Mouse (Mus musculus) ovary, postnatal 36 days (tissue): ENCODE data around the gene Gm37240.

ENCODE experiments used
- DNase-seq: peaks from one replicate; pipeline ENCODE4 v3.0.0; 2022; ENCODE audit warnings: low spot score, mixed read lengths

The Gm37240 gene

DNA sequence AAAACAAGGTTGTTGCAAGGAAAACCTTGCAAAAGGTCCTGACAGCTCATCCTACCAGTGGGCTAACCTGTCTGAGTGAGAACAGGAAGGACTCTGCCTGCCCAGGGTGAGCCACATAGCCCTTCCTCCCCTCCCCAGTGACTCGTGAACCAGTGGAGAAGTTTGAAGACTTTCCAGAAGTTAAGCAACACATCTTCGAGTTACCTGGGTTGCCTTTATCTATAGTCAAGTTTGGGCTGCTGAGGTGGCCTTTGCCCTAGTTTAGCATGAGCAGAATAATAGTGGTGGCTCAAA is 252.2 kb downstream of the Gm37240 start:
- no peak for DNase-seq

DNA sequence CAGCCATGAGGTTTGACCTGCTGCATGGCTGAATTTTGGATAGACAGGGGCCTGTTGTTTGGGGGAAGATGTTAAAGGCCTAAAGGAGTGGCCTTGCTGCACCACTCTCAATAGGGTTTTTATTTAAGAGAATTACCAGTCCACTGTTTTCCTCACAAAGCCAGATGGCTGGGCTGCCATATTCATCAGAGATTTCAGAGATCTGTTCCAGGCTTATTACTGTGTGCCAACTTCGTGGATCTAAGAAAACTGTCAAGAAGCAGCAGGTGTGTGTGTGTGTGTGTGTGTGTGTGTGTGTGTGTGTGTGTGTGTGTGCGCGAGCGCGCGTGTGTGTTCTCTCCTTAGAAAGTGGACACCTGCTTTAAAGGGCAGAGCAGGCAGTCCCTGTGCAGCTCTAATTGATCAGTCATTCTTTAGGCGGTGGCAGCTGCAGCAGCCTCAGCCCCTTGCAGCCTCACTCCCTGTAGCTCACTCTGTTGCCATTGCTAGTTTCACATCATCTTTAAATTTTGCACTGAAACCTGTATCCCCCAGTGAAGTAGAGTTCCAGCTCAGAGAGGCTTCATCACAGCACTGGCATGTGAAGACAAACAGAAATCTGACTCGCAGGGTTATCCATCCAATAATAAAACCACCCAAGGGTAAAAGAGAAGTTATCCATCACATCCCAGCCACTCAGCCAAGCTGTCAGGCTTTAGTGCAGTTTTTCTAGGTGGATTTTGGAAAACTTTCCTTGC is 252.8 kb downstream of the Gm37240 start:
- no peak for DNase-seq

DNA sequence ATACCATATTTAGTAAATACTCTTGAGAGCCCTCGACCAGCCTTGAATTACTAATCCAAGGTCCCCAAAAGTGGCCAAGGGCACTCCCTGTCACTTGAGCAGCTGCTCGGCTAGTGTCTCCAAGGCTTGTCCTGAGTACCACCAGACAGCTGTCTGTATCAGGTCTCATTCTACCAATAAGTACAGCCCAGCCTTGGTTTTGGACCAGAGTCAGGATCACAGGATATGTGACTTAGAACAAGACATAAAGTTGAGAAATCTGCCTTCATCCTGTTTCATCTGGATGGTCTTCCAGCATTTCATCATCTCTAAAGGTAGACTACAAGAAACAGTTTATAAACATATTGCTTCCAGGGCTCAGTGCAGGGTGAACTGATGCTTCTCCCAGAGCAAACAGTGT is 253.6 kb downstream of the Gm37240 start:
- DNase-seq, result no peak

GRCm38 (mm10) chr3:85629895-85630510 is 257.3 kb downstream of the Gm37240 start:
- DNase-seq, result no peak

DNA sequence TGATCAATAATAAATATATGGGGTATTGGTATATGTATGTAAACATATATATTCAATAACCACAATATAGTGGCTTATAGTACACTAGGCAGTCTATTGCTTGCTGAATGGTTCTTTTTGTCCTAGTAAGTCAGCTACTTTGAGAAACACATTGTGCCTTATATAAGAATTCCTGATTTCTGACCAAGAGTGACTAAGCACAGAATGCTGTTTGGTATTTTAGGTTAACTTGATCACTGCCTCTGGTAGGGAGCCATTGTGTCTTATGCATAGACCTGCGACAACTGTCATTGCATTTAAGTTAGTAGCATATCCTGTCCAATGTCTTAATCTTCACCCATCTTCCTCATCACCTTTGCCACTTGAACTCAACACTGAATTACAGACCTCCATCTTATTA is 267.6 kb downstream of the Gm37240 start:
- no peak for DNase-seq

GRCm38 (mm10) chr3:85619345-85619744 is 268.0 kb downstream of the Gm37240 start:
- DNase-seq, result no peak

DNA sequence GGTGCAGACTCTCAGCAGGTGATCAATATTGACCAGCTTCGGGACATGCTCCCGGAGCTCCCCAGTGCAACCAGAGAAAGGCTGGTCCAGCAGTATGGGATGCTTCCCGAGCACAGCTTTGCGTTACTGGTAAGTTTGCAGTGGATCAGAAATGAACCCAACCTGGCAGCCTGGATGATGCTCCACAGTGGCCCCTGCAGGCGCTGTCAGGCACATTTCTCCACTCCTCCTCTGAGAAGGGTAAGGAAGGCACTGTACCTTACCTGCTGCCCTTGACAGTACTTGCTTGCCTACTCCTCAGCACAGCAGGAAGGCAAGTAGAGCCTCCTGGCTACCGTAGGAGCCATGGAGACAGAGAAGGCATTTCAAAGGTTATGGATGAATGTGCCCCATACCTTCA is 268.4 kb downstream of the Gm37240 start:
- no peak for DNase-seq

- no peak for DNase-seq
These were observed 270.9 kb downstream of the Gm37240 start for GRCm38 (mm10) chr3:85616389-85616788.

GRCm38 (mm10) chr3:85607753-85608152 is 279.6 kb downstream of the Gm37240 start:
- DNase-seq, result no peak

- DNase-seq, result no peak
These were observed 280.4 kb downstream of the Gm37240 start for GRCm38 (mm10) chr3:85606912-85607311.

GRCm38 (mm10) chr3:85603811-85604210 is 283.5 kb downstream of the Gm37240 start:
- DNase-seq, result no peak

DNA sequence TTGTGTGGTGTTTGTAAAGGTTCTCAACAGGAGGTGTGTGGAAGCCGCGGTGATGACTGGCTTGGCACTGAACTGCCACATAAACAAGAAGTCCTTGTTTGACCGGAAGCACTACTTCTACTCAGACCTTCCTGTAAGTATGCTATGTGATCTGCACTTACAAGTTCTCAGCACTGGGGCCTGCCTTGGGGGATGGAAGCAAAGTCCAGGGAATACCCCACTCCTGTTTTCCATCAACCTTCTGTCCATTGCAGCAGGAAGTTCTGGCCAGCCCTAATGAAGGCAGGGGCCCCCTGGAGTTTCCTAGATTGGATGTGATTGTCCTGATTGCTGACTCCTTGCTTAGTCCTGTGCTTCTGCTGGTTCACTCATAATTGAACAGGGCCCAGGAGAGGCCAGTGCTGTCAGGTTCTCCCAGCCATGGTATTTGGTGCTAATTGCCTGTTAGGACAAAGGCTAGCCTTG is 285.4 kb downstream of the Gm37240 start:
- no peak for DNase-seq

- no peak for DNase-seq
These were observed 287.8 kb downstream of the Gm37240 start for GRCm38 (mm10) chr3:85599526-85599925.

DNA sequence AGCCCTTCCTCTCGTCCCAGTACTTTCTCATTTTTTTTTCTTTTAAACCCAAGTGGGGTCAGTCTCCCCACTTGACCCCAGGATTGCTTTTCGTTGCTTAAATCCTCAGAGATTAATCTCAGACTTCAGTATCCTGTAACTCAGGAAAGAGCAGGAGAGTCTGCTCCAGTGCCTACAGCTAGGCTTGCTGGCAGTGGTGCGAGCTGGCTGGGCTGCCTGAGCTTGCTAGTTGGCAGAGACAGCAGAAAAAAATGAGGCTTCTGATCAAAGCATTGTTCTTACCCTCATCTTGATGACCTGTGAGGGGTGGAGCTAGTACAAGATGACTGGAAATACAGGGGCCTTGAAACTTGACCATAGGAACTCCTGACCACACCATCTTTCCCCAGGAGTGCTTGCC is 292.9 kb downstream of the Gm37240 start:
- no peak for DNase-seq

DNA sequence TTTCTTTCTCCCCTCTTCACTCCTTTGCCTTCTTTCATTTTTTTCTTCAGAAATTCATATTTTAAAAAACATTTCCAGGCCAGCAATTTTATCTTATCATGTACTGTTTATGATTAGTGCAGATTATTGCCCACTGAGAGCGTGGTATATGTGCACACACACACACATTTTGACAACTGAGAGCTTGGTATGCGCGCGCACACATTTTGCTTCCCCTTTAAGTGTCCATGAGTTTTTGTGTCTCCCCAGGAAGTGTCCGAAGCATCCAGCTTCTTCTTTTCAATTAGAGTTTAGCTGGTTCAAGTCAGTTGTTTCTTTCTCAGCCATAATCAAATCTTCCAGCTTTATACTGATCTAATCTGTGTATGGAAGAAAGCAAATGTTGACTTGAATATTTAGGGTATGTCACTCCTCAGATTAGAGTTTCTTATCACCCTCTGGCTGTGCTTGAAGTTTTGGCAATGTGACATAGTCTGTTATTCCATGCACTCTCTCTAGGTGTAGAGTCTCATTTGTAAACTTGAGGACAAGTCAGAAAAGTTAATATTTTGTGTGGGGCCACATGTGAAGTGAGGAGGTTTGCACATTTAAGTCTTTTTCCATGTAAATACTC is 294.6 kb downstream of the Gm37240 start:
- no peak for DNase-seq

GRCm38 (mm10) chr3:85592067-85592466 is 295.3 kb downstream of the Gm37240 start:
- no peak for DNase-seq

GRCm38 (mm10) chr3:85590090-85590754 is 297.1 kb downstream of the Gm37240 start:
- no peak for DNase-seq

DNA sequence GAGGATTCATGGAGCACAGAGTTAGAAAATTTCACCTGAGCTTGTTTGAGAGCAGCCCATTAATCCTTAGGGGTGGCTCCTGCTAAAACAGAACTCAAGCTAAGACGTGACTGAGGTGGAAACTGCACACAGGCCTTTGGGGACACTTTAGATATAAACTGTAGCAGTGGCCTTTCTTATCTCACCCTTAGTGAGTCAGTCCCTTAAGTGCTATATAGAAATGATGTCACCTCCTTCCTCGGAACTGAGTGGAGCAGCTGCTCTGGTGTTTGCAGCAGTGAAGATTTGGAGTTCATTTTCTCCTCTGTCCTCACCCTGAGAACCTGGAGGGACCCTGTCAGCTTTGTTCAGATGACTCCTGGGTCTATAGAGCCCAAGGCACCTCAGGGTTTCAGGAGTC is 298.6 kb downstream of the Gm37240 start:
- no peak for DNase-seq

DNA sequence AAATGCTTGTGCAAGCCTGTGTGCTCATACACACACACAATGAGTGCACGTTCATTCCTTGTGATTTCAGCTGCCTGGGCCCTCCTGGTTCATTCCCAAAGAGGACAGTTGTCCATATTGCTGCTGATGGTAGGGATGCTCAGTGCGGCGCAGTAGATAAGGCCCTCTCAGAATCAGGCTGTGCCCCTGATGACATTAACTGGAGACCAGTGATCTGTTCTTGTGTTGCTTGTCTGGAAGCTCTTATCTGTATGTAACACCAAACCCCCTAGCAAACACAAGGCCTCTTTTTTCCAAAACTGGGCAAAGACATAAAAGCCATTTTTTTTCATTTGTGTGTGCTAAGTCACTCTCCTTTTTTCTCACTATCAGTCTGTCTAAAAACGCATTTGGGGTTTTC is 302.4 kb downstream of the Gm37240 start:
- DNase-seq, result no peak

DNA sequence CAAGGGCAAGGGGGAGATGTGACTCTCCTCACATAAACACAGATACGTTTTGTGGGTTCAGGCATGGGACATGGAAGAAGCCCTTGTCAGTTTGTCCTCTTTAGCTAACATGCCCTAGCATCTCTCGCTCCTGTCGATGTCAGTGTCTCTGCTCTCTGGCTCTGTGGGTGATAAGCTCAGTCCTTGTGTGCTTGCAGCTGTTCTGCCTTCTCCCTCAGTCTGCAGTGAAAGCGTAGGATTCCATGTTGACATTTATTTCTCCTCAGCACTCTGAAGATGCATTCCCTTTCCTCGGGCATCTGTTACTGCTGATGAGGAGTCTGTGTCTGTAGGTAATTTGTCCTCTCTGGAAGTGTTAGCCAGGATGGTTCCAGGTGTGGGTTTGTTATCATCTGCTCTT is 304.1 kb downstream of the Gm37240 start:
- no peak for DNase-seq

- DNase-seq, result no peak
These were observed 304.6 kb downstream of the Gm37240 start for GRCm38 (mm10) chr3:85582726-85583125.

- peak; percentile 98 for DNase-seq
These were observed 313.2 kb downstream of the Gm37240 start, which contains the start of gene Gatb for GRCm38 (mm10) chr3:85573864-85574830. Gatb (plus strand) TSS chr3:85574119.
